Mouse (Mus musculus): ENCODE data around the gene Zgrf1. TPM values are rescaled to one million over a fixed set of nuclear protein-coding genes. Genes with fewer than 3 reads are reported as not detected.

Zgrf1 gene
- 0.29 TPM for polyA plus RNA-seq (2014; fragmentation: Illumina TruSeq; extraction: RNeasy Lipid Tissue Mini Kit (QIAGEN cat#74804); ENCODE audit: low read depth, low replicate concordance)

GRCm38 (mm10) chr3:127552973-127553719 is at the start of gene Zgrf1, which contains the start of gene Larp7:
TSS of gene Zgrf1 (plus strand) at chr3:127553489.
TSS of gene Larp7 (minus strand) at chr3:127553349.

GRCm38 (mm10) chr3:127633080-127634032 is 80.1 kb downstream of the Zgrf1 start, which contains the start of gene Neurog2:
TSS of gene Neurog2 (plus strand) at chr3:127633135.

Other genes starting within 250 kb of the Zgrf1 start
- gene Ank2, start 54.1 kb upstream of the Zgrf1 start, polyA plus RNA-seq (2014; fragmentation: Illumina TruSeq; extraction: RNeasy Lipid Tissue Mini Kit (QIAGEN cat#74804); ENCODE audit: low read depth, low replicate concordance): 4.0 TPM
- gene Larp7, start 140 bp upstream of the Zgrf1 start, polyA plus RNA-seq (2014; fragmentation: Illumina TruSeq; extraction: RNeasy Lipid Tissue Mini Kit (QIAGEN cat#74804); ENCODE audit: low read depth, low replicate concordance): 14.4 TPM
- gene Neurog2, start 79.6 kb downstream of the Zgrf1 start, polyA plus RNA-seq (2014; fragmentation: Illumina TruSeq; extraction: RNeasy Lipid Tissue Mini Kit (QIAGEN cat#74804); ENCODE audit: low read depth, low replicate concordance): not detected
- gene Alpk1, start 227.0 kb downstream of the Zgrf1 start, polyA plus RNA-seq (2014; fragmentation: Illumina TruSeq; extraction: RNeasy Lipid Tissue Mini Kit (QIAGEN cat#74804); ENCODE audit: low read depth, low replicate concordance): 0.87 TPM
- 35.1 TPM for gene Tifa, start 236.3 kb downstream of the Zgrf1 start, polyA plus RNA-seq (2014; fragmentation: Illumina TruSeq; extraction: RNeasy Lipid Tissue Mini Kit (QIAGEN cat#74804); ENCODE audit: low read depth, low replicate concordance)

All from liver, adult 10 weeks (tissue).